Mouse (Mus musculus) olfactory bulb, adult 2 months (tissue): ENCODE data around the gene Relb. TPM values are rescaled to one million over a fixed set of nuclear protein-coding genes. Genes with fewer than 3 reads are reported as not detected.

ENCODE experiments used
- H3K27ac ChIP-seq: fragments of 200-500 bp; 2 replicates; pipeline ENCODE4 v1.5.1; 2012; ENCODE audit warnings: low read depth, low read length; ENCODE audit not compliant: insufficient read depth
- H3K4me1 ChIP-seq: fragments of 200-500 bp; 2 replicates; pipeline ENCODE4 v1.6.1; 2012; ENCODE audit warnings: low read length; ENCODE audit not compliant: control insufficient read depth, insufficient read depth
- H3K4me3 ChIP-seq: fragments of 200-500 bp; 2 replicates; pipeline ENCODE4 v1.5.1; 2012; ENCODE audit warnings: mild to moderate bottlenecking, low read depth, low read length, moderate library complexity; ENCODE audit not compliant: insufficient read depth
- CTCF ChIP-seq: fragments of 200-500 bp; IDR thresholded peaks from 2 replicates; pipeline ENCODE4 v1.5.1; 2012; ENCODE audit warnings: low read depth, mild to moderate bottlenecking, low read length, moderate library complexity; ENCODE audit not compliant: insufficient read depth
- POLR2A ChIP-seq: fragments of 200-500 bp; IDR thresholded peaks from 2 replicates; pipeline ENCODE4 v1.6.1; 2012; ENCODE audit warnings: mild to moderate bottlenecking, low read depth, low read length, moderate library complexity; ENCODE audit not compliant: insufficient read depth
- whole genome bisulfite sequencing: fragments of 180-500 bp; shearing (Covaris S2); methylation state at CpG from one replicate; pipeline ENCODE4 v1.1.7; 2018; 5-methylcytosine and 5-hydroxymethylcytosine counted together
- polyA plus RNA-seq: library from polyadenylated mRNA; stranded (reverse); fragments of >200 nt; gene quantifications from 2 replicates; pipeline ENCODE4 v1.2.4, GENCODE M21; 2012; ENCODE audit warnings: low replicate concordance; ENCODE audit not compliant: missing spikeins, insufficient read depth, insufficient read length

Relb gene
- polyA plus RNA-seq, 1 experiment = not detected

DNA sequence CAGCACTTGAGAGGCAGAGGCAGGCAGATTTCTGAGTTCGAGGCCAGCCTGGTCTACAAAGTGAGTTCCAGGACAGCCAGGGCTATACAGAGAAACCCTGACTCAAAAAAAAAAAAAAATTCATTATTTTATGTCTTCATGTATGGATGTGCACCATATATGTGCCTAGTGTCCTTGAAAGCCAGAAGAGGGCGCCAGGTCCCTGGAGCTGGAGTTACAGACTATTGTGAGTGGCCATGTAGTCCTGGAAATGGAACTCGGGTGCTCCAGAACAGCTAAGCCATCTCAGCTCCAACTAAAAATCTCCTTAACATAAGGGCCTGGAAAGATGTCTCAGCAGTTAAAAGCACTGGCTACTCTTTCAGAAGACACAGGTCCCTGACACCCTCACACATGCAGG lies 37.5 kb upstream of the Relb start:
- H3K4me1 ChIP-seq = peaks cover 19% of the 10 kb centered on the region
- no peak overlapping the region for H3K27ac ChIP-seq
- no peak for TF ChIP-seq POLR2A
- no peak for TF ChIP-seq CTCF
- WGBS = 42% methylated on average over 3 of the region's 3 CpGs
- H3K4me3 ChIP-seq = no peak overlapping the region

DNA sequence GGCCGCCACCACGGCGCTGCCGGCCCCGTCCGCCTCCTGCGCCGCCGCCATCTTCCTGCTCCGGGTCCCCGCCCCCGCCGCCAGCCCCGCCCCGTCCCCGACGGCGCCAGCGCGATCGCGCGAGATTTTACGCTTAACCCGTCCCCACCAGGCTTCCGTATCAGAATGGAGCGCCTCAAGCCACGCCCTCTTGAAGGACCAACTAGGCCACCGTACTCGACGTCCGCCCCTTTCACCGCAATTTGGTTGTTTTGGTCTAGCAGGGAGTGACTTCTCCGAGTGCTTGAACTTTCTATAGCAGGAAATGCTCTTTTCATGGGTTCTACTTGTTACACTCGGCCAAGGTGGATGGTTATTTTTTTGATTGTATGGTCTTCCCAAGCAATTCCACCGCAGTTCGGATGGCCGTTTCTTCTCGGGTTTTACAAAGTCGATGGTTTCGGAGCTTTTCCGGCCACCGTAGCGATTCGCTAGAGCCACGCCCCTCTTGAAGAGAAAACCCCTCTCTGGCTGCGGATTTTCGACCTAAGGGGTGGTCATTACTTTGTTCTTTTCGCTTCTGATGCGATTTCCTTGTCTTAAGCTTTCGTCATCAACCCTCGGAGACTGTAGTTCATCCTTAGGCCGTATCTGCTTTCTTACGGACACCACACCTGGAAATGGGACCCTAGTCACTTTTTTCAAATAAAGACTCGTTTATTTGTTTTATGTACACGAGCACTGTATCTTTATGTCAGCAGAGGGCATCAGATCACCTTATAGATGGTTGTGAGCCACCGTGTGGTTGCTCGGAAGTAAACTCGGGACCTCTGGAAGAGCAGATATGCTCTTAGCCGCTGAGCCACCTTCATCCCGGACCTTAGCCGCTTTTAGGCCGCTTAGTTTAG lies 36.0 kb upstream of the Relb start, which contains the start of gene Clptm1:
Clptm1 (minus strand) TSS at position 79 of the 887 bp plus-strand sequence.
- WGBS = under 1% methylated on average over 62 of the region's 63 CpGs
- Histone ChIP-seq H3K4me3 (peak within 1 kb of the TSS; percentile 86), H3K4me1 (peaks cover 19% of the 10 kb centered on the region), H3K27ac (peak within 1 kb of the TSS; percentile 75)
- no peak for TF ChIP-seq CTCF
- 0 out of 2 replicates have a peak, but pooled peaks have one; percentile 42 for TF ChIP-seq POLR2A

DNA sequence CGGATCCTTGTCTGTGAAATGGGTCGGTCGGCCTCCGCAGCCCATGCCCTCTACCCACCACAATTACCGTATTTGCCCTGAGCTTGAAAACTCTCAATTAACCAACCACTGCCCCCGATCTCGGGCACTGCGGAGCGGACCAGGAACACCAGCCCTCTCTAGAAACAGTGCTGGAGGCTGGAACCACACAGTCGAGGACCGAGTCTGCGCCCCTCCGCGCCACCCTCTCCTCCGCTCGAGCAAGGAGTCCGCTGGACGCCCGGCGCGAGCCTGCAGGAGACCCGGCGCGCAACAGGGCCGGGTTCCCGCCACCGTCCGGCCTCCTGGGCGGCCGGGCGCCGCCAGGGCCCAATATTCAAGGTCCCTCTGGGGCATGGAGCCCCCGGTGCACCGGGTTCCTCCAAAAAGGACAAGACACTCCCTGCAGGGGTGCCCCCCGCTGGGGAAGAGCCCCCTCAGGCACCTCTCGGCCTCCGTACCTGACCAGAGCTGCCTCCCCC lies 35.3 kb upstream of the Relb start:
- no peak; the same call in 1 of the 2 replicates for TF ChIP-seq POLR2A
- no peak for TF ChIP-seq CTCF
- 1% methylated on average over 37 of the region's 37 CpGs for WGBS
- peak overlapping the region; percentile 86 for H3K4me3 ChIP-seq

GRCm38 (mm10) chr7:19663940-19664339 lies 34.7 kb upstream of the Relb start:
- WGBS = 14% methylated on average over 8 of the region's 8 CpGs
- H3K27ac ChIP-seq = no peak overlapping the region
- H3K4me1 ChIP-seq = peaks cover 14% of the 10 kb centered on the region
- TF ChIP-seq CTCF (no peak), POLR2A (no peak)
- peak overlapping the region; percentile 86 for H3K4me3 ChIP-seq

More for the DNA sequence above, 35.3 kb upstream of the Relb start:
- peaks cover 19% of the 10 kb centered on the region for H3K4me1 ChIP-seq
- peak overlapping the region; percentile 28; the same call in 1 of the 2 replicates for H3K27ac ChIP-seq

DNA sequence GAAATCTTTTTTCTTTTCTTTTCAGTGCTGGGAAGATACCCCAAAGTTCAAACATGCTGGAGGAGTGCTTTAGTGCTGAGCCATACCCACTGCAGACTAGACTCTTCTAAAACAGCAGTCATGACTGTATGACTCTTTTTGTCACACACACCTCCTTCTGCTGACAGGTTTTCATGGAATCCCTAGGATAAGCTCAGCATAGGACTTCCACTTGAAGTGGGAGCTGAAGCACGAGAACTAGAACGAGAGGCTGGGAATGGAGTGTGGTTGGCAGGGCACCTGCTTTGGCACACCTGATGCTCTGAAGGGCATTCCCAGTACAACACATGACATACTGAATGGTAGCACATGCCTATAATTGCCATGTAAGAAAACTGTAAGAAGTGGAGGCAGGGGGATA lies 23.4 kb upstream of the Relb start:
- 90% methylated on average over 2 of the region's 2 CpGs for WGBS
- TF ChIP-seq POLR2A (no peak), CTCF (no peak)
- no peaks in the 10 kb centered on the region for H3K4me1 ChIP-seq
- no peak overlapping the region for H3K4me3 ChIP-seq
- H3K27ac ChIP-seq = no peak overlapping the region

- H3K4me1 ChIP-seq = no peaks in the 10 kb centered on the region
- WGBS = 92% methylated on average over 6 of the region's 6 CpGs
- H3K27ac ChIP-seq = no peak overlapping the region
- TF ChIP-seq CTCF (no peak), POLR2A (no peak)
- no peak overlapping the region for H3K4me3 ChIP-seq
Observed at GRCm38 (mm10) chr7:19651063-19651786, 22.0 kb upstream of the Relb start.

- WGBS = 69% methylated on average over 4 of the region's 4 CpGs
- Histone ChIP-seq H3K4me3 (no peak overlapping the region), H3K27ac (no peak overlapping the region), H3K4me1 (no peaks in the 10 kb centered on the region)
- no peak for TF ChIP-seq CTCF
- no peak for TF ChIP-seq POLR2A
Observed at GRCm38 (mm10) chr7:19641223-19641622, 12.0 kb upstream of the Relb start.

DNA sequence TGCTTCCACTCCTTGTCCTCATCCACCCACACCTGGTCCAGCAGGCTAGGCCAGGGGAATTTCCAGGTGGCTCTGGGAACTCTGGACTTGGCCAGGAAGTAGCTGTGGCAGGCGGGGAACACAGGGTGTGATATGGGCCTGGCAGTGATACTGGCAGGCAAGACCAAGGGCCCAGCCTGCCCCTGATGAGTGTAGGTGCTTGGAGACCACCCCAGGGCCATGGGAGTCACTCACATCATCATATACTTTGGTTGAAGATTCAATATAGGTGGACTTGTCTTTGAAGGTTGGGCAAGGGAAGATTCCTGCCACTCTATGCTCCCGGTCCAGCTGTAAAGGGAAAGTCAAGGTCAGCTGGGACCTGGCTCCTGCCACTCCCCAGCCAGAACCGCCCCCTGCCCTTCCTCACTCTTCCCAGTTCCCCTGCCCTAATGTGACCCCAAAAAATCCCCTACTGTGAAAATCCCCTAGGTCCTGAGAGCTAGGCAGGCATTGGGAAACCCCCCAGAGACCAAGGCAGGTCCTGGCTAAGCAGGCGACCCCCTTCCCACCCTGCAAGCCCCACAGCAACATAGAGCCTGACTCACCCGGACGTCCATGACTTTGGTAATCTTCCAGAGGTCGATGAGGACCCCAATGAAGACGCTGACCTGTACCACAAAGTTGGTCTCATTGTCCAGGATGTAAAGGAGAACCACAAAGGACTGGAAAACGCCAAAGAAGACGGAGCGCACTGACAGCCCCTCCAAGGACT lies 6.0 kb upstream of the Relb start:
- 88% methylated on average over 11 of the region's 11 CpGs for WGBS
- no peaks in the 10 kb centered on the region for H3K4me1 ChIP-seq
- H3K27ac ChIP-seq = no peak overlapping the region
- H3K4me3 ChIP-seq = no peak overlapping the region
- TF ChIP-seq CTCF = no peak
- no peak for TF ChIP-seq POLR2A

GRCm38 (mm10) chr7:19634591-19634990 lies 5.4 kb upstream of the Relb start:
- TF ChIP-seq CTCF (no peak), POLR2A (no peak)
- WGBS = 92% methylated on average over 2 of the region's 2 CpGs
- Histone ChIP-seq H3K4me1 (peaks cover 2% of the 10 kb centered on the region; the same call in 1 of the 2 replicates), H3K27ac (no peak overlapping the region), H3K4me3 (no peak overlapping the region)
